Mouse (Mus musculus): Measurements from ENCODE around the gene Inpp5k.
"Not testable (repeated sequence)": the region's sequence is repeated elsewhere in the genome, so short reads cannot be mapped to it uniquely, and the experiment has no call there.

Inpp5k gene

DNA sequence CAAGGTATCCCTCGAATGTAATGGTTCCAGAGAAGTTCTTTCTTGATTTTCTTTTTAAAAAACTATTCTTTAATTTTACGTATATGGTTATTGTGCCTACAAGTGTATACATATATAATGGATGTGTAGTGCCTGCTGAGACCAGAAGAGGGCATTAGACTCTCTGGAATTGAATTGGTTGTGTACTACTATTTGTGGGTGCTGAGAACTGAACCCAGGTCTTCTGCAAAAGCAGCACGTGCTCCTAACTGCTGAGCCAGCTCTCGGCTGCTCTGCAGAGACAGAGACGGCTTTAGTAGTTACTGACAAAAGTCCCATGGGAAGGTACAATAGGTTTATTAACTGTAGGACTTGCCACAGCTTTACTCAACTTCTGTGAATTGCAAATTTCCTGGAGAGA, 53.7 kb downstream of the Inpp5k start:
- no peak for DNase-seq

DNA sequence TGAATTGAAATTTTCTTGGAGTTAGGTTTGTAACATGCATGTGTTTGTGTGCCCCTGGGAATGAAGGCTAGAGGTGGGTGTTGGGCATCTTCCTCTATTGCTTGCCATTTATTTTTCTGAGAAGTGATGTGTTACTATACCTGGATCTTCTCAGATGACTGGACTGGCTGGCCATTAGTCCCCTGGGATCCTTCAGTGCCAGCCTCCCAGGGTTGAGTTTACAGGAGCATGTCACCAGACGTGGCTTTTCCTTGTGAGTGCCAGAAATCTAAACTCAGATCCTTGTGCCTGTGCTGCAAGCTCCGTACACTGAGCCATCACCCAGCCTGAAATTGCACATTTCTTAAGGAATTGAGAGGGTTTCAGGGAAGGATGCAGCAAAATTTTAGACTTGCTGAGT, 54.2 kb downstream of the Inpp5k start:
- DNase-seq = no peak

DNA sequence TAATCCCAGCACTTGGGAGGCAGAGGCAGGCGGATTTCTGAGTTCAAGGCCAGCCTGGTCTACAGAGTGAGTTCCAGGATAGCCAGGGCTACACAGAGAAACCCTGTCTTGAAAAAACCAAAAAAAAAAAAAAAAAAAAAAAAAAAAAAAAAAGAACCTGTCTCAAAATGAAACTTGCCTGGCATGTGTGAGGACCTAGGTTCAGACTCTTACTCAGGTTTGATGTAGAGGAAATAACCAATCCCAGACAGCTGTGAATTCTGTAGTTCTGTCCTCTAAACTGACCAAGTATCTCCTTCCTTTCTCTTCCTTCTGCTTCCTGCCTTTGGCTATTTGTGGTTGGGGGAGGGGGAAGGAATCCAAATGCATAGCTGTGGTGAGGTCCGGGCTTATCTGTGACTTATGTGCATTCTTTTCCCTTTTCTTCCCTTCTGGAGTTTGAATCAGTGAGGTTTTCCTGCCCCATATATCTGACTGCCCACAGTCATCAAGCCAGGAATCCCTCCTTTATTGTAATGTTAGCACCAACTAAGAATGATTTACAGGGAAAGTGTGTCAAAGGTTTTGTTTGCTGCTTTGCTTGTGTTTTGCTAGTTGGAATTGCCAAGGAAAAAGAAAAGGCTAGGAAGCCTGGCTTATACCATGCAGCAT, 56.7 kb downstream of the Inpp5k start:
- DNase-seq = no peak

DNA sequence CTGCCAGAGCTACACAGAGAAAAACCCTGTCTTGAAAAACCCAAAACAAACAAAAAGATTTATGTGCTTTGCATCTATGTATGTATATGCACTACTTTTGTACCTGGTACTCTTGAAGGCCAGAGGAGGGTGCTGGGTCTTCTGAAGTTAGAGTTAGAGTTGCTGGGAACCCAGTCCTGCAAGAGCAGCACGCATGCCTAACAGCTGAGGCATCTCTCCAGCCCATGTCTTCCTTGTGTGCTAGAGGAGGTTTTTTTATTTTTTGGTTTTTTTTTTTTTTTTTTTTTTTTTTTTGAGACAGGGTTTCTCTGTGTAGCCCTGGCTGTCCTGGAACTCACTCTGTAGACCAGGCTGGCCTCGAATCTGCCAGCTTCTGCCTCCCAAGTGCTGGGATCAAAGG, 57.3 kb downstream of the Inpp5k start:
- no peak for DNase-seq

DNA sequence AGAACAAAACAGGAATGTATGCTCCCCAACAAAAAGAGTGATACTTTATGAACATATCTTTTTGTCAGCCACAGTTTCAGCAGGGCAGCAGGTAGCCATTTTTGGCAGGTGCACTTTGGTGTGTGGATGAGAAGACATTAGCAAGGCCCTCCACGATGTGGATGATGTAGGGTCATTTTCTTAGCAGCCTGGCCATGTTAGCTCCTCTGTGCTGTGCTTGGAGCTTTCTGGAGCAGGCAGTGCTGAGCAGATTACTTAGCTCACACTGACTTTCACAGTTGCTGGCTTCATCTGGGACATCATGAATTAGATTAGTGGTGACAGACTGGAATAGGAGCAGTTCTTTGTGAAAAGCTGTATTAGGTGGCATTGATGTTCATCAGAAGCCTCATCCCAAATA, 59.2 kb downstream of the Inpp5k start:
- DNase-seq = no peak

DNA sequence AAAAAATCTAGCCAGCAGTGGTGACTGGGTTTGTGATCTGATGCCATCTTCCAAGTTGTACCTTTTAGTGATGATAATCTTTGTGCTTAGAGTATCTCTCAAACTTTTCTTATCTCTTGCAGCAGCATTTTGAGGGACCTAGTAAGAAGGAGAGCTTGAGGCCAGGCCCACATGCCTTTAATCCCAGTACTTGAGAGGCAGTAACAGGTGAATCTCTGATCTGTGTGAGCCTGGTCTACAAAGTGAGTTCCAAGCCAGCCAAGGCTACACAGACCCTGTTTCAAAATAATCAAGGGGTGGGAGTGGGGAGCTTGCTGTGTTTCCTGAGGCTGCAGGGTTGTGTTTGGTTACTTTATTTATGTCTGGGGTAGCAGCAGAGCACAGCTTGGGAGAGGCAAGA, 60.3 kb downstream of the Inpp5k start:
- no peak for DNase-seq

DNA sequence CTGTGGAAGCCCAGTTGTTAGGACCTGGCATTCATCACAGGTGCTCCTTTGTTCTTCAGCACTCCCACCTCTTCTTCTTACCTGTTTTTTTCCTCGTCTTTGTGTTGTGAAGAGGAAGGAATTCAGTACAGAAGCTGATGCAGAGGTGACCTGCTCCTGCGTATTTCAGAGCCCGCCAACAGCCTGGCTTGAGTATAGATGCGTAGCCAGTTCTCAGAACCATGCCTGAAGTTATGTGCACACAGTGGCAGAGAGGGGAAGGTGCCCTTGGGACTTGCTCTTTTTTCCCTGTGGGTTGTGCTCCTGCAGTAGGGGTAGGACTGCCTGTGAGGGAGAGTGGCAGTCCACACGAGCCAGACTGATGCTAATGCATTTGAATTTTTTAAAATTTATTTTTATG, 62.8 kb downstream of the Inpp5k start:
- no peak for DNase-seq

DNA sequence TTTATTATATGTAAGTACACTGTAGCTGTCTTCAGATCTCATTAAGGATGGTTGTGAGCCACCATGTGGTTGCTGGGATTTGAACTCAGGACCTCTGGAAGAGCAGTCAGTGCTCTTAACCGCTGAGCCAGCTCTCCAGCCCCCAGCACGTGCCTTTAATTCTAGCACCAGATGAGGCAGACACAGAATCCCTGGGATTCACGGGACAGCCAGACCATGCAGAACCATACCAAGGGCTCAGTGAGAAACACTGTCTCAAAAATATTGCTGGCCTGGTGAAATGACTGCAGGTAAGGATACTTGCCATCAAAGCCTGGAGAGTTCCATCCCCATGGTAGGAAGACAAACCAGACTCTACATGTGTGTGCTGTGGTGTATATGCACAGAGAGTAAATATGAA, 66.7 kb downstream of the Inpp5k start:
- not testable (repeated sequence) for DNase-seq
